Mouse (Mus musculus) midbrain, embryonic 13.5 days (tissue): Measurements from ENCODE around the gene Triml1. TPM values are rescaled to one million over a fixed set of nuclear protein-coding genes. Genes with fewer than 3 reads are reported as not detected.

Experiments used
- ATAC-seq: fragments of 200-750 bp; cut with Nextera tagmentation; 2 replicates; pipeline ENCODE4 v1.8.0; 2017; ENCODE audit warnings: mild to moderate bottlenecking, moderate TSS enrichment, moderate library complexity
- H3K27ac ChIP-seq: fragments of 300-500 bp; sonication (generic); 2 replicates; pipeline ENCODE4 v1.5.1; 2015; ENCODE audit warnings: inconsistent platforms, mild to moderate bottlenecking, moderate library complexity
- H3K27me3 ChIP-seq: fragments of 300-500 bp; sonication (generic); 2 replicates; pipeline ENCODE4 v1.6.1; 2015; ENCODE audit warnings: mild to moderate bottlenecking, inconsistent platforms
- H3K36me3 ChIP-seq: fragments of 300-500 bp; sonication (generic); 2 replicates; pipeline ENCODE4 v1.6.1; 2015; ENCODE audit warnings: mild to moderate bottlenecking, inconsistent platforms
- H3K4me1 ChIP-seq: fragments of 300-500 bp; sonication (generic); replicated peaks from 2 replicates; pipeline ENCODE4 v1.6.1; 2015; ENCODE audit warnings: inconsistent platforms
- H3K4me2 ChIP-seq: fragments of 300-500 bp; sonication (generic); replicated peaks from 2 replicates; pipeline ENCODE4 v1.6.1; 2015; ENCODE audit warnings: moderate library complexity, mild to moderate bottlenecking, inconsistent platforms
- H3K4me3 ChIP-seq: fragments of 300-500 bp; sonication (generic); replicated peaks from 2 replicates; pipeline ENCODE4 v1.5.1; 2015; ENCODE audit warnings: mild to moderate bottlenecking, inconsistent platforms
- H3K9ac ChIP-seq: fragments of 300-500 bp; sonication (generic); replicated peaks from 2 replicates; pipeline ENCODE4 v1.6.1; 2015; ENCODE audit warnings: mild to moderate bottlenecking, inconsistent platforms
- H3K9me3 ChIP-seq: fragments of 300-500 bp; sonication (generic); 2 replicates; pipeline ENCODE4 v1.6.1; 2016; ENCODE audit warnings: mild to moderate bottlenecking, inconsistent platforms
- WGBS: fragments of 180-500 bp; shearing (Covaris S2); methylation state at CpG from one replicate; pipeline ENCODE4 v1.1.7; 2015; 5-methylcytosine and 5-hydroxymethylcytosine counted together
- polyA plus RNA-seq: library from polyadenylated mRNA; unstranded; fragments of >200 nt; fragmentation: Nextera tagmentation; extraction: Ambion mirVana; gene quantifications from 2 replicates; pipeline ENCODE4 v1.2.1, GENCODE M21; 2015

Gene Triml1
- polyA plus RNA-seq, result not detected in 2 replicates

GRCm38 (mm10) chr8:43141386-43141785 is at the start of gene Triml1:
Gene Triml1 (minus strand): TSS chr8:43141486.
- Histone ChIP-seq H3K4me1 (no peaks in the 10 kb centered on the region), H3K27ac (no peak within 1 kb of the TSS), H3K9me3 (no peaks in the 10 kb centered on the region), H3K9ac (no peak within 1 kb of the TSS), H3K27me3 (no peaks in the 10 kb centered on the region), H3K4me2 (no peak within 1 kb of the TSS), H3K36me3 (no peaks in the 10 kb centered on the region), H3K4me3 (no peak within 1 kb of the TSS)
- whole genome bisulfite sequencing, result 86% methylated on average over 2 of the region's 2 CpGs
- ATAC-seq, result no peak

- Histone ChIP-seq H3K4me1 (no peaks in the 10 kb centered on the region), H3K4me3 (no peak overlapping the region), H3K9me3 (no peaks in the 10 kb centered on the region), H3K4me2 (no peak overlapping the region), H3K27me3 (no peaks in the 10 kb centered on the region), H3K9ac (no peak overlapping the region), H3K36me3 (no peaks in the 10 kb centered on the region), H3K27ac (no peak overlapping the region)
- 87% methylated on average over 2 of the region's 2 CpGs for WGBS
- no peak for ATAC-seq
These were observed 41.0 kb upstream of the Triml1 start for GRCm38 (mm10) chr8:43182281-43182680.

GRCm38 (mm10) chr8:43180054-43180690 is 38.9 kb upstream of the Triml1 start, which contains the start of gene Triml2:
Gene Triml2 (plus strand): TSS chr8:43180541.
- no peak within 1 kb of the TSS for H3K4me2 ChIP-seq
- H3K27ac ChIP-seq, result no peak within 1 kb of the TSS
- no peaks in the 10 kb centered on the region for H3K4me1 ChIP-seq
- ATAC-seq, result no peak
- no peaks in the 10 kb centered on the region for H3K9me3 ChIP-seq
- H3K4me3 ChIP-seq, result no peak within 1 kb of the TSS
- no peaks in the 10 kb centered on the region for H3K36me3 ChIP-seq
- no peaks in the 10 kb centered on the region for H3K27me3 ChIP-seq
- H3K9ac ChIP-seq, result no peak within 1 kb of the TSS
- WGBS, result 97% methylated on average over 13 of the region's 13 CpGs

- Histone ChIP-seq H3K4me3 (no peak overlapping the region), H3K27me3 (no peaks in the 10 kb centered on the region), H3K4me1 (no peaks in the 10 kb centered on the region), H3K9me3 (no peaks in the 10 kb centered on the region), H3K36me3 (no peaks in the 10 kb centered on the region), H3K27ac (no peak overlapping the region), H3K9ac (no peak overlapping the region), H3K4me2 (no peak overlapping the region)
- 36% methylated on average over 4 of the region's 4 CpGs for WGBS
- ATAC-seq, result no peak
These were observed 37.9 kb upstream of the Triml1 start for GRCm38 (mm10) chr8:43179189-43179588.

GRCm38 (mm10) chr8:43178263-43178662 is 37.0 kb upstream of the Triml1 start:
- 55% methylated on average over 3 of the region's 3 CpGs for WGBS
- no peaks in the 10 kb centered on the region for H3K36me3 ChIP-seq
- no peak overlapping the region for H3K9ac ChIP-seq
- no peak overlapping the region for H3K4me3 ChIP-seq
- no peak overlapping the region for H3K4me2 ChIP-seq
- no peak overlapping the region for H3K27ac ChIP-seq
- no peak for ATAC-seq
- H3K9me3 ChIP-seq, result no peaks in the 10 kb centered on the region
- no peaks in the 10 kb centered on the region for H3K4me1 ChIP-seq
- no peaks in the 10 kb centered on the region for H3K27me3 ChIP-seq

- Histone ChIP-seq H3K27me3 (no peaks in the 10 kb centered on the region), H3K36me3 (no peaks in the 10 kb centered on the region), H3K4me1 (no peaks in the 10 kb centered on the region), H3K9ac (no peak overlapping the region), H3K9me3 (no peaks in the 10 kb centered on the region), H3K4me2 (no peak overlapping the region), H3K4me3 (no peak overlapping the region), H3K27ac (no peak overlapping the region)
- WGBS, result 90% methylated on average over 6 of the region's 6 CpGs
- ATAC-seq, result no peak
These were observed 35.6 kb upstream of the Triml1 start for GRCm38 (mm10) chr8:43176766-43177486.

- no peaks in the 10 kb centered on the region for H3K27me3 ChIP-seq
- no peak overlapping the region for H3K4me2 ChIP-seq
- H3K4me1 ChIP-seq, result no peaks in the 10 kb centered on the region
- H3K36me3 ChIP-seq, result no peaks in the 10 kb centered on the region
- ATAC-seq, result no peak
- H3K9me3 ChIP-seq, result no peaks in the 10 kb centered on the region
- H3K27ac ChIP-seq, result no peak overlapping the region
- no peak overlapping the region for H3K9ac ChIP-seq
- 89% methylated on average over 6 of the region's 6 CpGs for WGBS
- no peak overlapping the region for H3K4me3 ChIP-seq
These were observed 28.0 kb upstream of the Triml1 start for GRCm38 (mm10) chr8:43169249-43169755.

- Histone ChIP-seq H3K4me2 (no peak overlapping the region), H3K27ac (no peak overlapping the region), H3K9me3 (no peaks in the 10 kb centered on the region), H3K4me1 (no peaks in the 10 kb centered on the region), H3K36me3 (no peaks in the 10 kb centered on the region), H3K4me3 (no peak overlapping the region), H3K27me3 (no peaks in the 10 kb centered on the region), H3K9ac (no peak overlapping the region)
- WGBS, result 91% methylated on average over 4 of the region's 4 CpGs
- no peak for ATAC-seq
These were observed 26.8 kb upstream of the Triml1 start for GRCm38 (mm10) chr8:43168083-43168482.

GRCm38 (mm10) chr8:43164453-43164852 is 23.2 kb upstream of the Triml1 start:
- H3K4me1 ChIP-seq, result no peaks in the 10 kb centered on the region
- no peaks in the 10 kb centered on the region for H3K27me3 ChIP-seq
- H3K27ac ChIP-seq, result no peak overlapping the region
- H3K4me3 ChIP-seq, result no peak overlapping the region
- no peaks in the 10 kb centered on the region for H3K36me3 ChIP-seq
- ATAC-seq, result no peak
- WGBS, result 85% methylated on average over 3 of the region's 3 CpGs
- no peak overlapping the region for H3K9ac ChIP-seq
- H3K4me2 ChIP-seq, result no peak overlapping the region
- no peaks in the 10 kb centered on the region for H3K9me3 ChIP-seq

- 0 out of 2 replicates have a peak, but pooled peaks have one; percentile 24 for ATAC-seq
- no peak overlapping the region for H3K4me3 ChIP-seq
- 87% methylated on average over 11 of the region's 11 CpGs for WGBS
- H3K9ac ChIP-seq, result no peak overlapping the region
- no peak overlapping the region for H3K4me2 ChIP-seq
- H3K9me3 ChIP-seq, result no peaks in the 10 kb centered on the region
- H3K4me1 ChIP-seq, result no peaks in the 10 kb centered on the region
- no peak overlapping the region for H3K27ac ChIP-seq
- no peaks in the 10 kb centered on the region for H3K36me3 ChIP-seq
- H3K27me3 ChIP-seq, result no peaks in the 10 kb centered on the region
These were observed 22.0 kb upstream of the Triml1 start for GRCm38 (mm10) chr8:43163255-43163654.

- Histone ChIP-seq H3K27me3 (no peaks in the 10 kb centered on the region), H3K4me2 (no peak overlapping the region), H3K4me1 (no peaks in the 10 kb centered on the region), H3K9me3 (0 out of 2 replicates have a peak, but pooled peaks cover 3% of the 10 kb centered on the region), H3K4me3 (no peak overlapping the region), H3K27ac (no peak overlapping the region), H3K36me3 (no peaks in the 10 kb centered on the region), H3K9ac (no peak overlapping the region)
- WGBS, result 90% methylated on average over 9 of the region's 9 CpGs
- ATAC-seq, result no peak
These were observed 8.0 kb upstream of the Triml1 start for GRCm38 (mm10) chr8:43149307-43149706.

- Histone ChIP-seq H3K4me2 (no peak overlapping the region), H3K4me3 (no peak overlapping the region), H3K4me1 (no peaks in the 10 kb centered on the region), H3K9ac (no peak overlapping the region), H3K27me3 (no peaks in the 10 kb centered on the region), H3K36me3 (no peaks in the 10 kb centered on the region), H3K9me3 (no peaks in the 10 kb centered on the region), H3K27ac (no peak overlapping the region)
- 80% methylated on average over 4 of the region's 4 CpGs for WGBS
- no peak for ATAC-seq
These were observed 30.0 kb downstream of the Triml1 start for GRCm38 (mm10) chr8:43111205-43111827.
